Mouse (Mus musculus) layer of hippocampus, postnatal 25 days (tissue): ENCODE measurements around the gene Tmem129. TPM values are rescaled to one million over a fixed set of nuclear protein-coding genes. Genes with fewer than 3 reads are reported as not detected.

ENCODE experiments used
- total RNA-seq, 2 experiments: library from RNA; stranded (reverse); gene quantifications; 2 replicates each; pipeline ENCODE4 v1.2.3; 2021

The Tmem129 gene
- total RNA-seq, 2 experiments from 2014 or later = 23.7 to 25.1 TPM

Other genes starting within 250 kb of the Tmem129 start
- gene Nkx1-1, start 224.4 kb downstream of the Tmem129 start, total RNA-seq = not detected
- gene Fam53a, start 28.8 kb downstream of the Tmem129 start, total RNA-seq = 10 to 100 TPM; 25.5 to 25.7 TPM
- gene Gm9903, start 28.5 kb downstream of the Tmem129 start, total RNA-seq = 1 to 10 TPM in 1 of 2 experiments, under 1 TPM in 1; 0.59 to 1.4 TPM
- 10 to 100 TPM; 22.4 to 22.5 TPM for gene Slbp, start 5.8 kb downstream of the Tmem129 start, total RNA-seq
- gene Tacc3, start 288 bp downstream of the Tmem129 start, total RNA-seq = 1 to 10 TPM; 5.2 to 8.3 TPM
- 100 to 1,000 TPM; 107 to 123 TPM for gene Fgfr3, start 63.3 kb upstream of the Tmem129 start, total RNA-seq
- gene Letm1, start 124.4 kb upstream of the Tmem129 start, total RNA-seq = 100 to 1,000 TPM in 1 of 2 experiments, 10 to 100 TPM in 1; 98.8 to 103 TPM
- 100 to 1,000 TPM; 122 to 126 TPM for gene Nsd2, start 162.3 kb upstream of the Tmem129 start, total RNA-seq